Mouse (Mus musculus): ENCODE measurements around the gene Fam126a. TPM values are rescaled to one million over a fixed set of nuclear protein-coding genes. Genes with fewer than 3 reads are reported as not detected.
"Not testable (repeated sequence)": the region's sequence is repeated elsewhere in the genome, so short reads cannot be mapped to it uniquely, and the experiment has no call there.

The Fam126a gene
- polyA plus RNA-seq, 1 experiment from 2014 or later, result 34.3 TPM

GRCm38 (mm10) chr5:23871323-23871722 is 159.2 kb downstream of the Fam126a start:
- WGBS, result 87% methylated on average over 2 of the region's 2 CpGs
- ATAC-seq (ENCODE audit: low FRiP score); H3K36me3 ChIP-seq (ENCODE audit: control insufficient read depth, insufficient read depth, low read length); H3K9ac ChIP-seq (ENCODE audit: low read length); H3K4me2 ChIP-seq; H3K27ac ChIP-seq (ENCODE audit: low read depth, low read length); H3K4me1 ChIP-seq (ENCODE audit: control insufficient read depth, insufficient read depth, low read length); H3K27me3 ChIP-seq (ENCODE audit: control insufficient read depth, insufficient read depth, low read length); DNase-seq (ENCODE audit: low spot score, missing footprints); H3K4me3 ChIP-seq (ENCODE audit: low read depth, low read length); H3K9me3 ChIP-seq (ENCODE audit: control insufficient read depth, low read length): not testable (repeated sequence)

GRCm38 (mm10) chr5:23865941-23866340 is 164.5 kb downstream of the Fam126a start:
- H3K4me3 ChIP-seq (ENCODE audit: low read depth, low read length), result no peak overlapping the region
- WGBS, result 86% methylated on average over 5 of the region's 5 CpGs
- no peak overlapping the region for H3K27ac ChIP-seq (ENCODE audit: low read depth, low read length)
- no peaks in the 10 kb centered on the region for H3K9me3 ChIP-seq (ENCODE audit: control insufficient read depth, low read length)
- ATAC-seq (ENCODE audit: low FRiP score) (no peak), DNase-seq (ENCODE audit: low spot score, missing footprints) (no peak)
- no peak overlapping the region for H3K4me2 ChIP-seq
- no peaks in the 10 kb centered on the region for H3K36me3 ChIP-seq (ENCODE audit: control insufficient read depth, insufficient read depth, low read length)
- H3K27me3 ChIP-seq (ENCODE audit: control insufficient read depth, insufficient read depth, low read length), result no peaks in the 10 kb centered on the region
- H3K4me1 ChIP-seq (ENCODE audit: control insufficient read depth, insufficient read depth, low read length), result no peaks in the 10 kb centered on the region
- no peak overlapping the region for H3K9ac ChIP-seq (ENCODE audit: low read length)

Other genes starting within 250 kb of the Fam126a start
- 25.6 and 28.3 TPM in 2 replicates for gene Pus7, start 247.0 kb downstream of the Fam126a start, polyA plus RNA-seq (2014; fragmentation: Nextera tagmentation; extraction: Ambion mirVana)
- 24.9 and 28.1 TPM in 2 replicates for gene Rint1, start 243.0 kb downstream of the Fam126a start, polyA plus RNA-seq (2014; fragmentation: Nextera tagmentation; extraction: Ambion mirVana)
- gene Tomm7, start 186.5 kb downstream of the Fam126a start, polyA plus RNA-seq (2014; fragmentation: Nextera tagmentation; extraction: Ambion mirVana), result 122 and 132 TPM in 2 replicates
- 116 and 123 TPM in 2 replicates for gene Klhl7, start 69.9 kb upstream of the Fam126a start, polyA plus RNA-seq (2014; fragmentation: Nextera tagmentation; extraction: Ambion mirVana)
- 18.3 and 20.6 TPM in 2 replicates for gene Nupl2, start 134.3 kb upstream of the Fam126a start, polyA plus RNA-seq (2014; fragmentation: Nextera tagmentation; extraction: Ambion mirVana)